Mouse (Mus musculus) lung, postnatal 25 days (tissue): ENCODE results near the gene Rnpep.
"Not testable (repeated sequence)": the region's sequence is repeated elsewhere in the genome, so short reads cannot be mapped to it uniquely, and the experiment has no call there.

Experiments
- DNase-seq: peaks from one replicate; pipeline ENCODE4 v3.0.0; 2022; ENCODE audit warnings: low spot score

Gene Rnpep

GRCm38 (mm10) chr1:135258380-135259127 lies 25.3 kb downstream of the Rnpep start, which contains the start of gene Elf3:
Elf3 (minus strand) TSS chr1:135258568.
- DNase-seq: peak; percentile 93

- DNase-seq: peak; percentile 82
These were observed 27.6 kb downstream of the Rnpep start for GRCm38 (mm10) chr1:135256299-135256698.

GRCm38 (mm10) chr1:135252854-135253253 lies 31.0 kb downstream of the Rnpep start:
- DNase-seq: peak; percentile 63

- no peak for DNase-seq
These were observed 32.5 kb downstream of the Rnpep start for GRCm38 (mm10) chr1:135251405-135251804.

GRCm38 (mm10) chr1:135250706-135251105 lies 33.2 kb downstream of the Rnpep start:
- DNase-seq: no peak

- DNase-seq: peak; percentile 90
These were observed 35.4 kb downstream of the Rnpep start for GRCm38 (mm10) chr1:135248434-135248850.

- no peak for DNase-seq
These were observed 39.9 kb downstream of the Rnpep start for GRCm38 (mm10) chr1:135244014-135244413.

- not testable (repeated sequence) for DNase-seq
These were observed 43.7 kb downstream of the Rnpep start for GRCm38 (mm10) chr1:135240206-135240605.

- DNase-seq: no peak
These were observed 46.6 kb downstream of the Rnpep start for GRCm38 (mm10) chr1:135237131-135237851.

GRCm38 (mm10) chr1:135234771-135235170 lies 49.1 kb downstream of the Rnpep start:
- DNase-seq: no peak

GRCm38 (mm10) chr1:135233961-135234360 lies 49.9 kb downstream of the Rnpep start:
- no peak for DNase-seq

GRCm38 (mm10) chr1:135231878-135232277 lies 52.0 kb downstream of the Rnpep start:
- DNase-seq: not testable (repeated sequence)

GRCm38 (mm10) chr1:135227339-135227950 lies 56.4 kb downstream of the Rnpep start:
- peak; percentile 85 for DNase-seq

- DNase-seq: no peak
These were observed 58.8 kb downstream of the Rnpep start for GRCm38 (mm10) chr1:135224981-135225604.

- no peak for DNase-seq
These were observed 59.7 kb downstream of the Rnpep start for GRCm38 (mm10) chr1:135224147-135224546.

- DNase-seq: peak; percentile 12
These were observed 66.2 kb downstream of the Rnpep start for GRCm38 (mm10) chr1:135217607-135218233.

GRCm38 (mm10) chr1:135213772-135214640 lies 69.9 kb downstream of the Rnpep start:
- DNase-seq: no peak
